Mouse (Mus musculus) kidney, adult 9 months (tissue): ENCODE measurements around the gene Myh10.

Experiments
- DNase-seq: peaks from one replicate; pipeline ENCODE4 v3.0.0; 2022

Gene Myh10

GRCm38 (mm10) chr11:68864544-68865189 is 173.3 kb downstream of the Myh10 start:
- peak; percentile 99 for DNase-seq
